23 mouse cellular contexts compared by ENCODE assay signal in genomic region chr12:107700868-107701597, GRCm38 (mm10).
DNase-seq lines count a peak whose midpoint lies in the region; ATAC-seq lines count a peak whose summit lies in the region.
"Had no signal": no experiment of that assay in that cellular context is flagged by ENCODE, and none has a peak within 500 bp of the region (broad histone marks: within the 10 kb centered on the region; RNA-seq: fewer than 3 reads in every experiment).

No protein-coding gene starts in this region.

- H3K4me1 ChIP-seq in midbrain, embryonic 10.5 days, result peaks cover 8% of the 10 kb centered on the region
- H3K4me1 ChIP-seq in midbrain, embryonic 11.5 days (ENCODE audit: control insufficient read depth, insufficient read depth, low read length), result no peaks in the 10 kb centered on the region
- H3K4me1 ChIP-seq in limb, embryonic 10.5 days, result peaks cover 19% of the 10 kb centered on the region
- H3K4me1 ChIP-seq: forebrain, embryonic 13.5 days; heart, embryonic 15.5 days; hindbrain, embryonic 15.5 days; megakaryocyte, embryonic 14.5 days; stomach, embryonic 15.5 days had no signal

- no peaks in the 10 kb centered on the region for H3K36me3 ChIP-seq in midbrain, embryonic 10.5 days
- H3K36me3 ChIP-seq in midbrain, embryonic 11.5 days (ENCODE audit: control insufficient read depth, insufficient read depth, low read length), result no peaks in the 10 kb centered on the region
- H3K36me3 ChIP-seq in limb, embryonic 10.5 days, result no peaks in the 10 kb centered on the region
- H3K36me3 ChIP-seq: heart, embryonic 15.5 days; hindbrain, embryonic 15.5 days; stomach, embryonic 15.5 days had no signal

- H3K4me2 ChIP-seq in midbrain, embryonic 11.5 days, result no peak overlapping the region
- H3K4me2 ChIP-seq: forebrain, embryonic 13.5 days; heart, embryonic 15.5 days; hindbrain, embryonic 15.5 days; stomach, embryonic 15.5 days had no signal

- H3K9me3 ChIP-seq in midbrain, embryonic 10.5 days (replicated peaks), result peaks cover 4% of the 10 kb centered on the region; the same call in 1 of the 2 replicates
- no peaks in the 10 kb centered on the region for H3K9me3 ChIP-seq in midbrain, embryonic 11.5 days (ENCODE audit: control insufficient read depth, low read length)
- no peaks in the 10 kb centered on the region for H3K9me3 ChIP-seq in limb, embryonic 10.5 days (replicated peaks)
- H3K9me3 ChIP-seq: forebrain, embryonic 13.5 days; heart, embryonic 15.5 days; hindbrain, embryonic 15.5 days; stomach, embryonic 15.5 days had no signal

- H3K27me3 ChIP-seq in midbrain, embryonic 10.5 days (ENCODE audit: low read depth, poor library complexity, severe bottlenecking), result no peaks in the 10 kb centered on the region
- no peaks in the 10 kb centered on the region for H3K27me3 ChIP-seq in midbrain, embryonic 11.5 days (ENCODE audit: control insufficient read depth, insufficient read depth, low read length)
- no peaks in the 10 kb centered on the region for H3K27me3 ChIP-seq in limb, embryonic 10.5 days (ENCODE audit: low read depth, poor library complexity, severe bottlenecking)
- H3K27me3 ChIP-seq: forebrain, embryonic 13.5 days; heart, embryonic 15.5 days; hindbrain, embryonic 15.5 days; megakaryocyte, embryonic 14.5 days; stomach, embryonic 15.5 days had no signal

- no peak overlapping the region for H3K4me3 ChIP-seq in midbrain, embryonic 10.5 days
- no peak overlapping the region for H3K4me3 ChIP-seq in midbrain, embryonic 11.5 days (ENCODE audit: low read depth, low read length)
- no peak overlapping the region for H3K4me3 ChIP-seq in limb, embryonic 10.5 days
- H3K4me3 ChIP-seq: erythroblast, embryonic 14.5 days; forebrain, embryonic 13.5 days; heart, embryonic 15.5 days; hindbrain, embryonic 15.5 days; megakaryocyte, embryonic 14.5 days; stomach, embryonic 15.5 days had no signal

- 89% methylated on average over 19 of the region's 19 CpGs for WGBS in midbrain, embryonic 10.5 days
- 85% methylated on average over 19 of the region's 19 CpGs for WGBS in midbrain, embryonic 11.5 days
- WGBS in limb, embryonic 10.5 days, result 75% methylated on average over 19 of the region's 19 CpGs

- DNase-seq in cerebellum, postnatal 10 days, result peak; percentile 48 to 68
- no peak for DNase-seq in cerebellum, postnatal 36 days
- DNase-seq in kidney, postnatal 10 days, result peak; percentile 37
- no peak for DNase-seq in kidney, adult 9 months
- no peak for DNase-seq in midbrain, embryonic 10.5 days (ENCODE audit: low spot score)
- DNase-seq in midbrain, embryonic 11.5 days (ENCODE audit: low spot score, missing footprints), result no peak
- no peak for DNase-seq in limb, embryonic 10.5 days (ENCODE audit: low spot score)
- DNase-seq: adrenal gland, postnatal 14 days; cerebellum, adult 9-10 months; heart, postnatal 36 days; kidney, postnatal 36 days; layer of hippocampus, postnatal 36 days; lung, postnatal 36 days; thymus, postnatal 36 days had no signal

- no peak overlapping the region for H3K9ac ChIP-seq in midbrain, embryonic 11.5 days (ENCODE audit: low read length)
- H3K9ac ChIP-seq: forebrain, embryonic 13.5 days; heart, embryonic 15.5 days; hindbrain, embryonic 15.5 days; stomach, embryonic 15.5 days had no signal

- 0 out of 2 replicates have a peak overlapping the region, but pooled peaks have one; percentile 30 for H3K27ac ChIP-seq in midbrain, embryonic 10.5 days (replicated peaks)
- no peak overlapping the region for H3K27ac ChIP-seq in midbrain, embryonic 11.5 days (ENCODE audit: low read depth, low read length)
- H3K27ac ChIP-seq in limb, embryonic 10.5 days, result peak overlapping the region; percentile 61
- H3K27ac ChIP-seq: forebrain, embryonic 13.5 days; heart, embryonic 15.5 days; hindbrain, embryonic 15.5 days; stomach, embryonic 15.5 days had no signal

- no peak for ATAC-seq in midbrain, embryonic 11.5 days (ENCODE audit: low FRiP score)
- no peak for ATAC-seq in monocyte, adult 5-6 weeks (replicated peaks; ENCODE audit: insufficient number of reproducible peaks, low FRiP score, low TSS enrichment, poor library complexity, severe bottlenecking)
- ATAC-seq: forebrain, embryonic 13.5 days; intestine, embryonic 16.5 days; midbrain, embryonic 16.5 days had no signal

Comparison
In these comparisons a context has a peak if more than half of its experiments do, and no peak if none do; other contexts are left out.
1. DNase-seq: peak in cerebellum, postnatal 10 days (2 of 2) and kidney, postnatal 10 days (single experiment); none in cerebellum, postnatal 36 days (0 of 2), kidney, adult 9 months (single experiment), midbrain, embryonic 10.5 days (single experiment), midbrain, embryonic 11.5 days (single experiment) and limb, embryonic 10.5 days (single experiment).